Mouse (Mus musculus): ENCODE results near the gene Ccsap.

Gene Ccsap

DNA sequence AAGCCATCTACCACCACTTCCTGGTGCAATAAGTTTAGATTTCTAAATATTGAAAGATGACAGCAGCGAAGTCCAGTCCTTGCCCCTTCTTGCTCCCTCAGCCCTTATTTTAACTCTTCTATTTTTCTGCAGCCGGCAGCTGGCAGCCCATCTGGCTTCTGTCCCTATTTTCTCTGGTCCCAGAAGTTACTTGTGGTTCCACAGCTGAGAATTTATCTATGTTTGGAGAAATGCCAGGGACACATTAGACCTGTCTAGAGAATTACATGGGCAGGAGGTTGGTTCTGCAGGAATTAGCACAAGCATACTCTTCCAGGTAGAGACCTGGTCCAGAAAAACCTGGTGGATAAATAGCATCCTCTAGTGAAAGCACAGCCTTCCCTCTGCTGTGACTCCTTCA, 17.9 kb upstream of the Ccsap start:
- DNase-seq (ENCODE audit: low read depth) = no peak

DNA sequence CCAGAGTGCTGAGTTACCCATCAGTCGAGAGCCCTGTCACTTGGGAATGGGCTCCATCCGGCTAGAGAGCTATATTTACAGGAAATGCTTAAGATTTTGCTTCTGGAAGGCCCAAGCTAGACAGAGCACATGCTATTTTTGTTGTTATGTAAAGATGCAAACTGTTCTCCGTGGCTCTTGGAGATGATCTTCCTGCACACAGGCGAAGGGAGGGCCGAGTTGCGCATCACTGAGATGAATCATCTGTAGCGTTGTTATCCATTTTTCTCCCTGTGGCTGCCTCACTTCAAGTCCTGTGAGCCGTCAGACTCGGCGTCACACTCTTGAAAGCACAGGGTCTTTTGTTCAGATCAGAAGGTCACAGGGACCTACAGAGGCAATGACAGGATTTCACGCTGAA, 14.3 kb upstream of the Ccsap start:
- no peak for DNase-seq (ENCODE audit: low read depth)

DNA sequence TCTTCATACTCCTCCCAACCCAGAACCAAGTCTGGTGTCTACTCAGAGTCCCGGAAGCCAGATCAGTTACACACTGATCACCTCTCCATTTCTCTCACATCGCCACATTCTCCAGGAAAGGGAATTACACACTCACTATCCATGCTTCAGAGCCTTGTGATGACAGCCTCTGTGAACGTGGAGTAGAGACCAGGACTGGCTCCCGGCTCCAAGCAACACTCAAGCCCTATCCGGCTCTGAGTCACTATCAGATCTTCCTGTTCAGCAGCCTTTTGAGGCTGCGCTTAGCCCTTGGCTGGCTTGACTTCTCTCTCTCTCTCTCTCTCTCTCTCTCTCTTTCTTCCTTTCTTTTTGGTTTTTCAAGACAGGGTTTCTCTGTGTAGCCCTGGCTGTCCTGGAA, 13.4 kb upstream of the Ccsap start:
- no peak for DNase-seq (ENCODE audit: low read depth)

GRCm38 (mm10) chr8:123872048-123872447, 12.0 kb upstream of the Ccsap start:
- DNase-seq (ENCODE audit: low read depth) = no peak

DNA sequence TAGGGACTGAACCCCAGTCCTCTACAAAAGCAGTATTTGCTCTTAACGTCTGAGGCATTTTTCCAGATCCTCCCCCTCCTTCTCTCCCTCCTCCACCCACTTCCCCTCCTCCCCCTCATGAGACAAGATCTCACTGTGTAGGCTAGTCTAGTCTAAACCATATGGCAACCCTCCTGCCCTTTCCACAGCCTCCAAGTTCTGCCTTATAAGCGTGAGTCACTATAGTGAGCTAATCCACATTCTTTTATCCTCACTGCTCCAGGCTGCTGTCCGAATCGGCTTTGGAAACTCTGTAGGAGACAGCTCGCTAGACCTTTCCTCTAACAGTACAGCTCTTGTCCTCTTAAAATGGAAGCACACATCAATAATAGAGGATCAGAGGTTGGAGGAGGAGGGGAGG, 7.0 kb upstream of the Ccsap start:
- DNase-seq (ENCODE audit: low read depth) = peak; percentile 58

GRCm38 (mm10) chr8:123865786-123866185, 5.8 kb upstream of the Ccsap start:
- no peak for DNase-seq (ENCODE audit: low read depth)

- DNase-seq (ENCODE audit: low read depth) = no peak
Observed at GRCm38 (mm10) chr8:123860386-123860785, 377 bp upstream of the Ccsap start.

- DNase-seq (ENCODE audit: low read depth) = peak; percentile 66
Observed at GRCm38 (mm10) chr8:123858941-123859647, 915 bp downstream of the Ccsap start.

DNA sequence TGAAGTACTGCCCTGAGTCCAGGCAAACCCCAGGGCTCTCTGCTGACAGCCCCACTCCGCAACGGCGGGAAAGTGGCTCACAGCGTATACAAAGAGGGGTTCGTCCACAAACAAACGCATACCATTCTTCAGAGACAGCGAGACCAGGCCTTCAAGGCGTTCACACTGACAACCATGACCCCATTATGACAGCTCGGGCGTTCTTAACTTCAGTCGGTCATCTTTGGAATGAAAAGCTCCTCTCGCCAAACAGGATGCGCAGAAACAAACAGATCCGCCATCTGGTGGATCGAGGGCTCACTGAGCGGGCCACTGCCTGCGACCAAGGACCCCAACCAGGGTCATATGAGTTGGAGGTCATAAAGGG, 1.5 kb downstream of the Ccsap start:
- no peak for DNase-seq (ENCODE audit: low read depth)

DNA sequence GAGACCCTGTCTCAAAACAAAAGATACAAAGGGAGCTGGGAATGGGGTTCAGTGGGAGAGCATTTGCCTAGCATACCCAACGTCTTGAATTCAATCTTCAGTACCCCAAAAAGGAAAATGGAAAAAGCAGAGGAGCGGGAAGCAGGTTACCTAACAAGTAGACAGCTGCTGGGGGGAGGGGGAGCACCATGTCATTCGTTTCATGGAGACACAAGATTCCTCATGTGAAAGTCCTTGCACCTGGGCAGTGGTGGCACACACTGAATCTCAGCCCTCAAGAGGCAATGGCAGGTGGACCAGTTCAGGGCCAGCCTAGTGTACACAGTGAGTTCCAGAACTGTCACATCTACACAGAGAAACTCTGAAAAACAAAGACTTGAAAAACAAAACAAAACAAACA, 2.6 kb downstream of the Ccsap start:
- no peak for DNase-seq (ENCODE audit: low read depth)

DNA sequence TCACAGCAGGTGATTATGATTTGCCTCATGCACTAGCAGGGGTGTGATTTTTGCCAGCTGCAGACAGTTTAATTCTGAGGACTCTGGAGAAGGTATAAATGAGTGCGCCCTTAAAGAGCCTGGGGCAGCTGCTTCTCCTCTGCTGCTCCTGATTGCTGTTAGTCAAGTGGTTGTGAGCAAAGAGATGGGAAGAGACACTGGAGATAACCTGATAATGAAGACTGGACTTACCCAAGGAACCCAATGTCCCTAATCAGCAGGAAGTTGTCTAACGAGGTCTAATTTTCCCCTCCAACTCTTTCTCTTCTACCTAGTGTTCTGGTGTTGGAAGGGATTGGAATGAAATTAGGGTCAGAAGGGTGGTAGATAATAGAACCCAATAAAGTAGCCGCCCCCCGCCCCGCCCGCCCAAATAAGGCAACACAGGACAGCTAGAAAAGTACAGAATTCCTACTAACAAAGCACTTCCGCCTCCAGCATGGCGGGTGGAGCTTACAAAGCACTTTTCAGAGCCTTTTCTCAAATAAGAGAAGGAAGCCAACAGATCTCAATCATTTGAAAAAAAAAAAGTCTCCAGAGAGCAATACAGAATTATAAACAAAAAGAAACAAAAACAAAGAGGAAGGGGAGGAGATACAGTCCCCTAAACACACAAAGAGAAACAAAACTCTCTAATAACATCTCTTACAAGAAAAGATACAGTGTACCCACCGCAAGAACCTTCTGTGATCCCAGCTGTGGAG, 5.1 kb downstream of the Ccsap start:
- DNase-seq (ENCODE audit: low read depth) = no peak

DNA sequence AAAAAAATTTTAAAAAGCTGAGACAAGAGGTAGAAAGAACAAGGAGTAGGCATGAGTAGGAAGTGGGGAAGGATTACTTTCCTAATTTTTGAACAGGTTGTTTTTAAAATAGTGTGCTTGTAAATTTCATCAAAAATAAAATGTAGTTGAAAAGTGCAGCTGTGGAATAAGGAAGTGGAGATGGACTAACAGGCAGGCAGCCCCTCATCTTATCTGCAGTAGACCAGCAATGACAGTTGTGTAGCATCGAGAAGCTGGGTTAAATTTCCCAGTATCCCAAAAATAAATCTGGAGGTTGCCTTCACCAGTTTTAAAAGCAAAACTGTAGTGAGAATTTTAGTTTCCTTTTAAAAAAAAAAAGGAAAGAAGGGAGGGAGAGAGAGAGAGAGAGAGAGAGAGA, 5.8 kb downstream of the Ccsap start:
- DNase-seq (ENCODE audit: low read depth) = no peak

DNA sequence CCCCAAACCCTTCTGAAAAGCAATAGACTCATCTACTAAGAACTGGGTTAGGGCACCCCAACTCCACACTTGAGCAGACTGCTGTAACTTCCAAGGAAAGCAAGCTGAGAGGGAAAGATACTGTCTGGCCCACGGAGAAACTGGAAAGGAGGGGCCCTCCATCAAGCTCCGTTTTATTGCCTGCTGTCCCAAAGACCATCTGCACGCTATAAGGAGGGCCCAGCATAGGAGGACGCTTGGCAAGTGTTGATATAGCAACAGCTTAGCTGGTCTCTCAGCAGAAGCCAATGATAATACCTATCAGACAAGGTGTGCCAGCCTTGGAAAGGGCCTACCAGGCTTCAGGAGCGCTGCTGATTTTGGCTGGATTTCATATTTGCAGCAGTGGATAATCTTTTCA, 8.4 kb downstream of the Ccsap start:
- DNase-seq (ENCODE audit: low read depth) = no peak

GRCm38 (mm10) chr8:123849352-123849751, 10.7 kb downstream of the Ccsap start:
- DNase-seq (ENCODE audit: low read depth) = no peak

- no peak for DNase-seq (ENCODE audit: low read depth)
Observed at GRCm38 (mm10) chr8:123847546-123847945, 12.5 kb downstream of the Ccsap start.

DNA sequence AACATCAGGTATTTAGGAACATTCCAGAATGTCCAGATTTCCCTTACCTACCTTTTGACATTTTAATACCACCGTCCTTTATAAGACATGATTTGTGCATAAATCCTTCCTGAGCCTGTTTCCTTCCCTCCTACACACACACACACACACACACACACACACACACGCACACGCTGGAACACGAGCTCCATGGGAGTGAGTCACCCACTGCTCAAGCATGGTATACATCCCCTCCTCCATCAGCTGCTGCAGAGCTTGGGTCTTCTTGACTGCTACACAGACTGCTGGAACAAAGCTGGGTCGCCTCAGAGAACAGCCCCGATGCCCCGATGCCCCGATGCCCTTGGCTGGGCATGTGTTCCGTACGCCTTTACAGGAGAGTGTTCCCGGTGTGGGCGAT, 13.5 kb downstream of the Ccsap start:
- DNase-seq (ENCODE audit: low read depth) = no peak

DNA sequence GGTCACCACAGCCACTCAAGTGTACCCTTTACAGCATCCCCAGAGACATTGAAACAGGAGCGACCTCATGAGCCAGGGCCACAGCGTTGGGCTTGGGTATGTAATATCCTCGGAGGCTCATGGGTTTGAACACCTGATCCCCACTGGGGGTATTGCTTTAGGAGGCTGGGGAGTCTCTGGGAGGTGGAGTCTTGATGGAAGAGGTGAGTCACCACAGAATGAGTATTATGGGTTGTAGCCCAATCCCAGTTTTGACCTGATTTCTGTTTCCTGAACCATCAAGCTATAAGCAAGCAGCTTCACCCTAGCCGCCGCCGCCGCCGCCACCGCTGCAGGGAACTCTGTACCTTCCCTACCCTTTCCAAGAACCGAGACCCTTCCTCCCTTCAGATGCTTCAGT, 14.0 kb downstream of the Ccsap start:
- no peak for DNase-seq (ENCODE audit: low read depth)

DNA sequence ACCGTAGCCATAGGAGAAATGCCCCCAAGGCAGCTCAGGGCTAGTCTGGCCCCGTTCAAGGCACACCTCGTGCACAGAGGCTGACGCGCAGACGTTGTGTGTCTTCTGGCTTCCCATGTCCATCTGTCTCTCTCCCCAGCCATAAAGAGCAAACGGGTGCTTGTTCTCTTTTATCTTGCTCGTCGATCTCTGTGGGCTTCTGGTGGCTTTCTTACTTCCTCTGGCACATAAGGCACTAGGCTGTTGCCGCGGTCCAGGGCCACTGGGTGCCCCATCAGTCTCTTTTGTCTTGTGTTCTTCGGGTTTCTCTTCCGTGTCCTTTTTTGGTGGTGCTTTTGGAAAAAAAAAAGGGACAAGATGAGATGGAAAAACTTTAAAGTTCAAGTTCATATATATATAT, 14.9 kb downstream of the Ccsap start:
- no peak for DNase-seq (ENCODE audit: low read depth)

GRCm38 (mm10) chr8:123844341-123844740, 15.7 kb downstream of the Ccsap start:
- DNase-seq (ENCODE audit: low read depth) = no peak

- no peak for DNase-seq (ENCODE audit: low read depth)
Observed at GRCm38 (mm10) chr8:123842086-123842485, 17.9 kb downstream of the Ccsap start.

GRCm38 (mm10) chr8:123840578-123841345, 19.2 kb downstream of the Ccsap start:
- no peak for DNase-seq (ENCODE audit: low read depth)

DNA sequence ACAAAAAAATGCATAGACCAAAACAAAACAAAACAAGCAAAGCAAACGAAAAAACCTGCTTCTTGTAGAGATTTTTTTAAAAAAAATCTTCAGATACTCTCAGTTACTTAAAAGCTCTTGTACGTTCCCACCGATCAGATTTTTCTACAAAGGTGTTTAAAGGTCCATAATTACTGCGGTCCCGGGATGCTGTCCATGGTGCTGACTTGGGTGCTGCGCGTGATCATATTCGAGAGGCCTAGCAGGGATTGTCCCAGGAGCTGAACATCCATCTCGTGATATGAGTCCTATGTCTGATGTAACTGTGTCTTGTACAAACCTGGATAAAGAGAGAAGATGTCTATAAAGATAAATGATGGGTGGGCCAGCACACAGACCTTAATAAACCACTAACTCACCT, 21.5 kb downstream of the Ccsap start:
- DNase-seq (ENCODE audit: low read depth) = no peak

GRCm38 (mm10) chr8:123836354-123836753, 23.7 kb downstream of the Ccsap start:
- DNase-seq (ENCODE audit: low read depth) = no peak

Data from fibroblast of lung, adult 2 months (primary cell).